Mouse (Mus musculus): ENCODE results near the gene Sirpa. TPM values are rescaled to one million over a fixed set of nuclear protein-coding genes. Genes with fewer than 3 reads are reported as not detected.
A peak's percentile ranks its signal among the peaks of the same experiment; 100 is the strongest.

Gene Sirpa
- total RNA-seq, 2 experiments from 2014 or later: 22.9 to 28.6 TPM

- intact Hi-C loops (cut with DNase I): loop anchor here (5.0 kb wide), 1 partner anchor 38 kb away; the partner anchor contains the start of gene Sirpa
- DNase-seq: no peak
Measured at GRCm38 (mm10) chr2:129630532-129630886, 37.9 kb downstream of the Sirpa start.

GRCm38 (mm10) chr2:129630978-129631660 is 38.5 kb downstream of the Sirpa start:
- DNase-seq: no peak
- intact Hi-C loops (cut with DNase I): loop anchor here (5.0 kb wide), 1 partner anchor 39 kb away; the partner anchor contains the start of gene Sirpa

DNA sequence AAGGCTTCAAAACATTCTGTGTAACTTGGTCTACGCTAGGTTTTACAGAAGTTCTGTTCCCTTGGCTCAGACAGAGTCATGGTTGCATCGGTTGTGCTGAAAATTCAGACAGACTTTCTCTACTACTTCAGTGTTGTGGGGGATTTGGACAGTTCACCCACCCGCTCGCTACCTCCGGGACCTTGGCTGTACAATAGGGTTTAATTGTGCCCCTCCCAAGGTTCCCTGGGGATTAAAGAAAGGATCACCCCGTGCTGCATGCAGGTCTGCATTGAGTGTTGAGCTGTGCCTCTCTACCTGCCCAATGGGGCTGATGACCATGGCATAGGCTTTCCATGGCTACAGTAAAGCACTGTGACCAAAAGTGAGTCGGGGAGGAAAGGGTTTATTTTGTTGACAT is 39.7 kb downstream of the Sirpa start:
- DNase-seq: no peak
- intact Hi-C loops (cut with DNase I): loop anchor here (5.0 kb wide), 1 partner anchor 40 kb away; the partner anchor contains the start of gene Sirpa

DNA sequence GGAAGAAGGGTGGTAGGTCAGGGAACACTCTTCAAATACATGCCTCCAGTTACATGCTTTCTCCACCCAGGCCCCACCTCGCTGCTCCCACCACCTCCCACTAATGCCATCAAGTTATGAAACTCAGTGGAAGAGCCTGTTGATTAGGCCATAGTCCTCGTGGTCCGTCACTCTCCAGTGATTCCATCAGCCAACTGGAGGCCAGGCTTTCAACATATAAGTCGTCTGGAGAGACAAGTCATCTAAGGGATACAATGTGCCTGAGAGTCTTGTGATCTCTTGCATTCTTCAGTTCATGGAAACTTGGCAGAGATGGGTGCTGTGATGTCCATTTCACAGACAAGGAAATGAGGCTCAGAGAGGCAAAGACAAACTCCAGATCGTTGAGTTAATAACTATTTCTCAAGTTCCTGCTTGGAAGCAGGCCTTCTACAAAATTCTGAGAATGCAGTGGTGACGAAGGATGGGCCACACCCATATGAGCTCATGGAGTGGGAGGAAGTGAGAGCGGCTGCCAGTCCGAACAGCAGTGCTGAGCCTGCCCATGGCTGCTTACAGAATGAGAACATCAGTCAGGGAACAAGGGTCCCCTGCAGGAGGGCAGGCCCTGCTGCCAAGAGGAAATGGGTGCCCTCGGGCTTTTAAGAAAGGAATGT is 40.6 kb downstream of the Sirpa start:
- intact Hi-C loops (cut with DNase I): loop anchor here (5.0 kb wide), 1 partner anchor 41 kb away; the partner anchor contains the start of gene Sirpa
- peak; percentile 87 to 89 for DNase-seq

DNA sequence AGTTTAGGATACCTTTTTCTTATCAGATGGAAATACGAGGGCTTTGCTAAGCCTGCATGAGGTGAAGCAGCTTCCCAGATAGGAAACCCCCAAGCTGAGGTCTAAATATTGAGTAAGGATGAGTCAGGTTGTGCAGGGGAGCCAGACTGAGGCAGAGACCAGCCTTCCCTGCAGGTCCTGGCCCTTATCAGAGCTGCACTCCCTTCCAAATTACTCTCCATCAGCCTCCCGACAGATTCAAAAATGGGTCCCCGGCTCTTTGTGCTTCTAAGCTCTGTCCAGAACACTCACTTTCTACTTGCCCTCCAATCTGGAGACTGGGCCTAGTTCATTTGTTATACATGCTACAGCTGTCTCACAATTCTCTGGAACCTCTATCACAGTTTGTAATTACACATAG is 41.3 kb downstream of the Sirpa start:
- DNase-seq: no peak
- intact Hi-C loops (cut with DNase I): loop anchor here (5.0 kb wide), 1 partner anchor 42 kb away; the partner anchor contains the start of gene Sirpa

- intact Hi-C loops (cut with DNase I): no loop called here
- DNase-seq: peak; percentile 35 to 48
Measured at GRCm38 (mm10) chr2:129652616-129653015, 60.0 kb downstream of the Sirpa start.

DNA sequence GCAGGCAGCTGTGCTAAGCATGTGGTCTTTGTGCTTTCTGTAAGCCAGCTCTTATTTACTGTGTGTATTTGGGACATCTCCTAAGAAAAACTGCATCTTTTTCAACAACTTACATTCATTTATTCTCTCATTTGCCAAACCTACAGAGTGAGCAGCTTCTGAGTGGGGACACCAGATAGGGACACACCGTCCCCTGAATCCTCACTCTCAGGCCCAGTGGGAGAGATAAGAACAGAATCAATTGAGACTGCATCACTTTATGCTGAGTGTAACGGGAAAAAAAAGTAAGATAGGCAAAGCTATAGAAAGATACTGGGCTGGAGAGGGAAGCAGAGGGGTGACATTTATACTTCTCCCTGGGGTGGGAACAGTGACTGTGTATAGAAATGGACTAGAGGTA is 61.0 kb downstream of the Sirpa start:
- DNase-seq: no peak
- intact Hi-C loops (cut with DNase I): no loop called here

GRCm38 (mm10) chr2:129654233-129654950 is 61.8 kb downstream of the Sirpa start:
- DNase-seq: peak; percentile 19 to 36

DNA sequence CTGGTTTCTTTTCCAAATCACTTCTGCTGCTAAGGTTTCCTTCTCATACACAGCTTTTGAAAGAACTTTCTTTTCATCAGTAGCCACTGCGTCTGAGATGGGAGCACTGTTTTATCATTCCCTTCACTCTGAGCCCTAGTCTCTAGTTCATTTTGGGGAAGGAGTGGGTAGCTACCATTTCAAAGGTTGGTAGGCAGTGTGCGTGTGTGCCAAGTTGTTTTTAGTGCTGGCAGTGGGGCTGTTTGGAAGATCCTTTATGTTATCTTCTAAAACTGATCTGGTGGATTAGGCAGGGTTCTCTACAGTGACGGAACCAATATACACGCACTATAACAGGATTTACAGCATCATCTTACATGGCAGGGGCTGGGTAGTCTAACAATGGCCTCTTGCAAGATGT is 62.4 kb downstream of the Sirpa start:
- intact Hi-C loops (cut with DNase I): no loop called here
- no peak for DNase-seq

More at GRCm38 (mm10) chr2:129654233-129654950, 61.8 kb downstream of the Sirpa start:
- intact Hi-C loops (cut with DNase I): no loop called here

GRCm38 (mm10) chr2:129658796-129659195 is 66.2 kb downstream of the Sirpa start:
- no peak for DNase-seq
- intact Hi-C loops (cut with DNase I): no loop called here

DNA sequence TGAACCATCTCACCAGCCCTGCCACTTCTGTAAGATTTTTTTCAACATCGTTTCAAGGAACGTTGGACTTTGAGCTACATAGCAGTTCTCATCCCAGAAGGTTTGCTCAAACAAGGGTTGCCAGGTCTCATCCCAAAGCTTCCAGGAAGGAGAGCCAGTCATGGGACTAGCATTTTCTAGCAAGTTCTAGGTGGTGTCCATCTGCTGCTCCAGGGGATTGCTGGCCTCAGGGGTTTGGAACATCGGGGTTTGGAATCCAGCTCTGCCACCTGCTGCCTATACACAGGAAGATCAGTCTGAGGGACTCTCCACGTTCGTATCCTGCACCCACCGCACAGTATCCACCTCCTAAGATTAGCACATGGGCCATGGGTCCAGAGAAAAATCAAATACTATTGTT is 67.4 kb downstream of the Sirpa start:
- intact Hi-C loops (cut with DNase I): loop anchor here (1.0 kb wide), 1 partner anchor 158 kb away; no protein-coding TSS in a partner anchor
- DNase-seq: peak; percentile 40 to 43

DNA sequence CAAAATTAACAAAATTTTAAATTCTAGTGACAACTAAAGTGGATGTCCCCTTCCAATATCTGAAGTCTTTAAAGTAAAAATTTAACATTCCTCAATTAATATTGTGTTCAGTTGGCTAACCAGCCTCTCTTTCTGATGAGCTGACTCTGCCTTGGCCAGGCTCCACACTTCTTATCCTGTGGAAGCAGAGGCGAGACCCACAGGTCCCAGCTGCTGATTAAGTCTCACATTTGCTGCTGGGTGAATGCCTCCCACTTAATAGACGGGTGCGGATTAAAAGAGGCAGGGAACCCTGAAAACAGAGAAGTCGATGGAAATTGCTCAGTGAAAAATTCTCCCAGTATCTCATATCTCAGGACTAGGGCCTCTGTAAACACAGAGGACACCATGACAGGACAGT is 69.8 kb downstream of the Sirpa start:
- intact Hi-C loops (cut with DNase I): no loop called here
- DNase-seq: peak in 1 of 2 experiments; percentile 13

GRCm38 (mm10) chr2:129671911-129672310 is 79.3 kb downstream of the Sirpa start:
- intact Hi-C loops (cut with DNase I): no loop called here
- DNase-seq: no peak

DNA sequence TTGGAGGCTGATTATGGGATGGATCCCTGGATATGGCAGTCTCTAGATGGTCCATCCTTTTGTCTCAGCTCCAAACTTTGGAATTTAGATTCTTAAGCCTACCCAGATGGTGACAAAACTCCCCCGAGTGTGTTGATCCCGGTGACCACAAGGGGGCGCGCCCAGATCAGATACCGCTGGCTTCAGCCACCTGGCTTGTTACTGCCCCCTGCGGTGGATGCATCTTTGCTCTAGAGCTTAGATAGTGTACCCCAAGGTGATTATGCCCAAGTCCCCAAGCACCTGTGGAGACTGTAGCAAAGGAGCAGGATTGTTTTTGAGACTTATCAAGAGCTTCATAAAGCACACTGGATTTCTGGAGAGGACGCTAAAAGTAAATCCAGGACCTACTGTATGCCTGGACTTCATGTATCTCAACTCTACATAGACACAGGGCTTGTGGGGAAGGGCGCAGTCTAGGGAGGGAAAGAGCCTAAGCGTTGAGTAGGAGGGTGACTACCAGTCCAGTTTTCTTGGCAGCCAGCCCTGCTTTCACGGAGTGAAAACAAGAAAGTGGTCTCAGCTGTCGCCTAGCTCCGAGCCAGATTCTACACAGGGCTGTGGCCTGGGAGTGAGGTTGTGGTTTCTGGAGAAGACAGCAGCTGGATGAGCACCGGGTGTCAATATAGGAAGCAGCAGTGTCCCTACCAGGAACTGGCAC is 82.5 kb downstream of the Sirpa start:
- intact Hi-C loops (cut with DNase I): loop anchor here (1.0 to 5.0 kb wide), 3 partner anchors 175 to 382 kb away; no protein-coding TSS in a partner anchor

DNA sequence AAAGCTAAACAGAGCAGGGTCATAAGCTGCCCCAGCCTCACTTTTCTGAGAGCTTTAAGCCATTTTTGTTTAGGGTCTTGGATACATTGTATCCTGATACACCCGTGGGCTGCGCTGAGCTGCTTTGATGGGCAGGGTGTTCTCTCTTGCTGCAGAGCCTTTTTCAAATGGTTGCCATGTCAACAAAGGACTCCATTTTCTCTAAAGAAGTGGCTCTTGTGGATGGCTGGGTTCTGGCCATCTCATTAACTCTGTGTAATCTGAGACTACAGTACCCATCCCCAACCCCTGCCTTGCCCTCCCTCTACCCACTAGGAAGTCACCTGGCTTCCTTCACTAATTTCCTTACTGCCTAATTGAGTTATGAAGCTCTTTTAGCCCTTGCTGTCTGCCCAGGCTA is 85.0 kb downstream of the Sirpa start:
- no peak for DNase-seq
- intact Hi-C loops (cut with DNase I): loop anchor here (5.0 kb wide), 1 partner anchor 380 kb away; no protein-coding TSS in a partner anchor

More for the DNA sequence above, 82.5 kb downstream of the Sirpa start:
- peak; percentile 75 to 90 for DNase-seq

DNA sequence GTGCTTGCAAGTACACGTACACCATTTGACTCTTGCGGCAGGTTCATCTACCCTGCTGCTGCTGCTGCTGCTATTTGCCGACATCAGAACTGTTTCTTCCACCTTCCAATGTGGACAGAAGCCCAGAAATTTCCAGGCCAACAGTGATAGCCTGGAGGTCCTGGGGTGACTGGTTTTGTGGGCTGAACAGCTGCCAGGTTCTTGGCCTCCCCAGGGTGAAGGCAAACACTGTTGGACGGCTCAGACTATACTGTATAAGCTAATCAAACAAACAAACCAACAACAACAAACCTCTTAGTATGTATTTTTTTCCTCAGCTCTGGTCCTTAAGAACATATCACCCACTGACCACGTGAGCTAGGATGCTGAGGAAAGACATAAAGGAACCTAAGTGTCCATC is 86.4 kb downstream of the Sirpa start:
- DNase-seq: no peak
- intact Hi-C loops (cut with DNase I): loop anchor here (5.0 kb wide), 1 partner anchor 378 kb away; no protein-coding TSS in a partner anchor

- DNase-seq: no peak
- intact Hi-C loops (cut with DNase I): no loop called here
Measured at GRCm38 (mm10) chr2:129680236-129680635, 87.6 kb downstream of the Sirpa start.

All from heart, postnatal 10 days (tissue).